Mouse (Mus musculus): Measurements from ENCODE around the gene Gm960.

Gm960 gene

GRCm38 (mm10) chr19:4712156-4712780, 13.8 kb upstream of the Gm960 start:
- DNase-seq (ENCODE audit: low spot score in 2 of 2) = no peak

- DNase-seq (ENCODE audit: low spot score in 2 of 2) = no peak
These were observed 13.2 kb upstream of the Gm960 start for GRCm38 (mm10) chr19:4711601-4712155.

GRCm38 (mm10) chr19:4711098-4711600, 12.7 kb upstream of the Gm960 start, which contains the start of gene Sptbn2:
Sptbn2 (plus strand) TSS chr19:4711167.
- no peak for DNase-seq (ENCODE audit: low spot score in 2 of 2)

GRCm38 (mm10) chr19:4708765-4709164, 10.3 kb upstream of the Gm960 start:
- DNase-seq (ENCODE audit: low spot score in 2 of 2) = no peak

- DNase-seq (ENCODE audit: low spot score in 2 of 2) = no peak
These were observed 2.8 kb upstream of the Gm960 start for GRCm38 (mm10) chr19:4701221-4701620.

GRCm38 (mm10) chr19:4700656-4701055, 2.2 kb upstream of the Gm960 start:
- no peak for DNase-seq (ENCODE audit: low spot score in 2 of 2)

- no peak for DNase-seq (ENCODE audit: low spot score in 2 of 2)
These were observed 1.4 kb upstream of the Gm960 start for GRCm38 (mm10) chr19:4699821-4700220.

- DNase-seq (ENCODE audit: low spot score in 2 of 2) = no peak
These were observed 388 bp upstream of the Gm960 start for GRCm38 (mm10) chr19:4698856-4699255.

- no peak for DNase-seq (ENCODE audit: low spot score in 2 of 2)
These were observed 747 bp downstream of the Gm960 start for GRCm38 (mm10) chr19:4697721-4698120.

- DNase-seq (ENCODE audit: low spot score in 2 of 2) = no peak
These were observed 1.3 kb downstream of the Gm960 start for GRCm38 (mm10) chr19:4697121-4697520.

- no peak for DNase-seq (ENCODE audit: low spot score in 2 of 2)
These were observed 4.1 kb downstream of the Gm960 start for GRCm38 (mm10) chr19:4694346-4694745.

- no peak for DNase-seq (ENCODE audit: low spot score in 2 of 2)
These were observed 26.1 kb downstream of the Gm960 start for GRCm38 (mm10) chr19:4672401-4672800.

- no peak for DNase-seq (ENCODE audit: low spot score in 2 of 2)
These were observed 27.7 kb downstream of the Gm960 start for GRCm38 (mm10) chr19:4670776-4671175.

GRCm38 (mm10) chr19:4666815-4667214, 31.7 kb downstream of the Gm960 start:
- no peak for DNase-seq (ENCODE audit: low spot score in 2 of 2)

GRCm38 (mm10) chr19:4658156-4658555, 40.3 kb downstream of the Gm960 start:
- DNase-seq (ENCODE audit: low spot score in 2 of 2) = no peak

GRCm38 (mm10) chr19:4646917-4647492, 51.5 kb downstream of the Gm960 start:
- no peak for DNase-seq (ENCODE audit: low spot score in 2 of 2)

GRCm38 (mm10) chr19:4644271-4644670, 54.2 kb downstream of the Gm960 start:
- no peak for DNase-seq (ENCODE audit: low spot score in 2 of 2)

GRCm38 (mm10) chr19:4635986-4636385, 62.5 kb downstream of the Gm960 start:
- no peak for DNase-seq (ENCODE audit: low spot score in 2 of 2)

- peak; percentile 44 to 80 for DNase-seq (ENCODE audit: low spot score in 2 of 2)
These were observed 69.6 kb downstream of the Gm960 start for GRCm38 (mm10) chr19:4628819-4629218.

- DNase-seq (ENCODE audit: low spot score in 2 of 2) = peak; percentile 8 to 61
These were observed 72.5 kb downstream of the Gm960 start for GRCm38 (mm10) chr19:4625829-4626535.

GRCm38 (mm10) chr19:4625179-4625828, 73.2 kb downstream of the Gm960 start, which contains the start of gene Rce1:
Rce1 (minus strand) TSS chr19:4625641.
- peak; percentile 93 to 95 for DNase-seq (ENCODE audit: low spot score in 2 of 2)
